Mouse (Mus musculus) lung, adult 2 months (tissue): ENCODE measurements around the gene Ddx52.

Experiments
- CTCF ChIP-seq: fragments of 200-500 bp; IDR thresholded peaks from 2 replicates; pipeline ENCODE4 v1.5.1; 2011; ENCODE audit warnings: mild to moderate bottlenecking, low read length, control low read depth; ENCODE audit not compliant: insufficient read depth
- POLR2A ChIP-seq: fragments of 200-500 bp; IDR thresholded peaks from 2 replicates; pipeline ENCODE4 v1.6.1; 2011; ENCODE audit warnings: low read depth, mild to moderate bottlenecking, control low read depth, low read length, borderline replicate concordance; ENCODE audit errors: extremely low read depth

- TF ChIP-seq CTCF (no peak; the same call in 1 of the 2 replicates), POLR2A (no peak)
Measured at GRCm38 (mm10) chr11:83967436-83968204, 25.8 kb downstream of the Ddx52 start.
